Mouse (Mus musculus) C2C12 (cell line): ENCODE results near the gene Cacna1a. TPM values are rescaled to one million over a fixed set of nuclear protein-coding genes. Genes with fewer than 3 reads are reported as not detected.
A peak's percentile ranks its signal among the peaks of the same experiment; 100 is the strongest.

Experiments
- H3K27me3 ChIP-seq: one replicate; pipeline ENCODE4 v1.6.1; 2011; ENCODE audit not compliant: control insufficient read depth, insufficient read depth, insufficient read length
- H3K36me3 ChIP-seq: one replicate; pipeline ENCODE4 v1.6.1; 2011; ENCODE audit not compliant: control insufficient read depth, insufficient read depth
- H3K4me3 ChIP-seq: one replicate; pipeline ENCODE4 v1.5.1; 2011; ENCODE audit warnings: mild to moderate bottlenecking, control low read depth; ENCODE audit not compliant: poor library complexity, insufficient read depth, severe bottlenecking
- H3K79me2 ChIP-seq: one replicate; pipeline ENCODE4 v1.6.1; 2011; ENCODE audit not compliant: control insufficient read depth, insufficient read depth
- H3K79me3 ChIP-seq: one replicate; pipeline ENCODE4 v1.6.1; 2011; ENCODE audit warnings: low read depth, control low read depth
- H3ac ChIP-seq: one replicate; pipeline ENCODE3; 2011; ENCODE audit warnings: low read depth; ENCODE audit not compliant: control insufficient read depth, insufficient read length
- CEBPB ChIP-seq: IDR thresholded peaks from one replicate; pipeline ENCODE4 v1.6.1; 2011; ENCODE audit warnings: low read depth, mild to moderate bottlenecking, control low read depth, moderate library complexity
- CTCF ChIP-seq: IDR thresholded peaks from one replicate; pipeline ENCODE4 v1.5.1; 2011; ENCODE audit not compliant: control insufficient read depth, insufficient read depth, insufficient read length
- FOSL1 ChIP-seq: IDR thresholded peaks from one replicate; pipeline ENCODE4 v1.8.0; 2011; ENCODE audit warnings: mild to moderate bottlenecking, low read length; ENCODE audit not compliant: poor library complexity, insufficient read depth, severe bottlenecking
- MAX ChIP-seq: IDR thresholded peaks from one replicate; pipeline ENCODE4 v1.6.1; 2011; ENCODE audit warnings: mild to moderate bottlenecking, control low read depth
- MYOD1 ChIP-seq: IDR thresholded peaks from one replicate; pipeline ENCODE4 v1.6.1; 2011; ENCODE audit warnings: low read depth; ENCODE audit not compliant: control insufficient read depth, insufficient read length
- MYOG ChIP-seq: IDR thresholded peaks from one replicate; pipeline ENCODE4 v1.6.1; 2011; ENCODE audit not compliant: control insufficient read depth, insufficient read length; ENCODE audit errors: extremely low read depth
- USF1 ChIP-seq: IDR thresholded peaks from one replicate; pipeline ENCODE4 v1.6.1; 2011; ENCODE audit warnings: low read depth, mild to moderate bottlenecking, control low read depth, moderate library complexity
- polyA plus RNA-seq: library from polyadenylated mRNA; unstranded; fragments of >200 nt; fragmentation: generic; extraction: Trizol; gene quantifications from one replicate; pipeline ENCODE4 v1.2.1, GENCODE M21; 2012; ENCODE audit warnings: missing spikeins

Gene Cacna1a
- polyA plus RNA-seq, 1 experiment: 3.1 TPM

DNA sequence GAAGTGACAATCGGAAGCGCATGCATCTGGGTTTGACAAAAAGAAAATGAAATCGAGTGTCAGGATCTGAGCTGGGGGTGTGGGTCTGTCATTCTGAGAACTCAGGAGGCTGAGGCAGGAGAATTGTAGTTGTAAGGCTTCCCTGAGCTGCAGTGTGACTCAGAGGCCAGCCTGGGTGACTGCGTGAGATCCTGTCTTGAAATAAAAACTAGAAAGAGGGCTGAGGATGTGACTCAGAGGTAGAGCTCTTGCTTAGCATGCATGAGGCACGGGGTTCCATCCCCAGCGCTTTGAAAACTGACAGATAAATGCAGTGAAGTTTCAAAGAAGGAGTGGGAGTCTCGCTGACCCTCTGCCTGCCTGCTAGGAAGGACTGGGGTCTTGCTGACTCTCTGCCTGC, 70.6 kb downstream of the Cacna1a start:
- Histone ChIP-seq H3K27me3 (no peaks in the 10 kb centered on the region), H3K79me2 (no peaks in the 10 kb centered on the region), H3ac (no peak overlapping the region), H3K36me3 (no peaks in the 10 kb centered on the region), H3K4me3 (no peak overlapping the region), H3K79me3 (no peaks in the 10 kb centered on the region)
- TF ChIP-seq MYOD1 (no peak), CEBPB (no peak), MYOG (no peak), MAX (no peak), USF1 (no peak), FOSL1 (no peak), CTCF (no peak)

DNA sequence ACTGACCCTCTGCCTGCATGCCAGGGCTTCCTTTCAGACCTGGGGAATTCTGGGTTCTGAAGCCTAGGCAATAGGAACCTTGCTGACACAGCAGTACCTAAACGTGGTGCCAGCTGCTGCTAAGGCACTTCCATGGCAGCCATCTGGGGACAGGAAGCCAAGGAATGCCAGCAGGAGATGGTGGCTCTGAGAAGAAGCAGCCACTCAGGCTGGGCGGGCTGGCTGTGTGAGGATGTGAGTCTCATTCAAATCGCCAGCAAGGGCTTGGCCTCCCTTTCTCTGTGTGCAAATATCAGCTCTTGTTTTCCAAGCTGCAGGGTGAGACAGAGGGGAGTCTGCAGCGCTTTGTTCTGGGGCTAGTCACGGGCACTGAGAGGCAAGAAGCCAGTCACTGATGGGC, 71.0 kb downstream of the Cacna1a start:
- no peak overlapping the region for H3K4me3 ChIP-seq
- no peaks in the 10 kb centered on the region for H3K27me3 ChIP-seq
- H3K36me3 ChIP-seq: no peaks in the 10 kb centered on the region
- no peak overlapping the region for H3ac ChIP-seq
- H3K79me2 ChIP-seq: no peaks in the 10 kb centered on the region
- no peaks in the 10 kb centered on the region for H3K79me3 ChIP-seq
- TF ChIP-seq MAX: no peak
- no peak for TF ChIP-seq MYOD1
- no peak for TF ChIP-seq MYOG
- no peak for TF ChIP-seq FOSL1
- no peak for TF ChIP-seq USF1
- TF ChIP-seq CTCF: no peak
- no peak for TF ChIP-seq CEBPB

DNA sequence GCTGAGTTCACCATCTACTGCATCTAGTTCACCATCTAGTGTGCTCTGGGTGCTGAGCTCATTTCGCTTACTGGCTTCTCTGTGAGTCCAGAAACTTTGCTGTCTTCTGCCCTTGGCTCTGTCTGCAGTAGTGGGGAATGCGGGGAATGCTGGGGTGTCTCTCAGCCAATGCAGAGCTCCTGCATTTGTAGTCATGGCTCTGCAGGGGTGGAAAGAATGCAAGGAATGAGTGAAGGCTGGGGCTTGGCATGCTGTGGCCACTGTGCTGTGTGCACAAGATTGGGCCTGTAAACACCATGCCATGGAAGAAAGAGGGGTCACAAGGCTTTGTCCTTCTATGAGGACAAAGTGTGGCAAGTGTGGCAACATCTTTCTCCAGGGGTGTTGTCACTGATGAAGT, 72.5 kb downstream of the Cacna1a start:
- no peak overlapping the region for H3ac ChIP-seq
- H3K27me3 ChIP-seq: no peaks in the 10 kb centered on the region
- no peaks in the 10 kb centered on the region for H3K79me2 ChIP-seq
- TF ChIP-seq USF1 (no peak), MAX (no peak), MYOG (no peak), CEBPB (no peak), FOSL1 (no peak), CTCF (no peak), MYOD1 (no peak)
- H3K79me3 ChIP-seq: no peaks in the 10 kb centered on the region
- no peak overlapping the region for H3K4me3 ChIP-seq
- no peaks in the 10 kb centered on the region for H3K36me3 ChIP-seq

DNA sequence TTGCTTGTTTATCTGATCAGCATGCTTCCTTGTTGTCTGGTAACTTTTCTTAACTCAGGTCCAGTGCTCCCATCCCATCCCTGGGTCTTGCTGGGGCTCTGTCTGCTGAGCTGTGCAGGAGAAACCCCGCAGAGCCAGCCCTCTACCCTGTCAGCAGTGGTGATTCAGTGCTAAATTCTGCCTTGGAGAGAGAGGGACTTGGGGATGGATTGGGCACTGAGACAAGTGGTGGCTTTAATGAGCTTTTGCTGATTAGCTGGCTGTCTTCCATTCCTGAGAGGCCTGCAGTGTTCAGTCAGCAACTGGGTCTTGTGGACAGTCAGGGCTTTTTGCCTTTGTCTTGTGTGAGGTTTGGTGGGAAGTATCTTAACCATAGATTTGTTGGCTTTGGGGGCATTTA, 78.7 kb downstream of the Cacna1a start:
- Histone ChIP-seq H3ac (no peak overlapping the region), H3K27me3 (no peaks in the 10 kb centered on the region), H3K4me3 (no peak overlapping the region), H3K79me3 (no peaks in the 10 kb centered on the region), H3K36me3 (no peaks in the 10 kb centered on the region), H3K79me2 (no peaks in the 10 kb centered on the region)
- no peak for TF ChIP-seq CEBPB
- no peak for TF ChIP-seq CTCF
- TF ChIP-seq MYOD1: no peak
- TF ChIP-seq MAX: no peak
- TF ChIP-seq MYOG: no peak
- no peak for TF ChIP-seq USF1
- TF ChIP-seq FOSL1: no peak

DNA sequence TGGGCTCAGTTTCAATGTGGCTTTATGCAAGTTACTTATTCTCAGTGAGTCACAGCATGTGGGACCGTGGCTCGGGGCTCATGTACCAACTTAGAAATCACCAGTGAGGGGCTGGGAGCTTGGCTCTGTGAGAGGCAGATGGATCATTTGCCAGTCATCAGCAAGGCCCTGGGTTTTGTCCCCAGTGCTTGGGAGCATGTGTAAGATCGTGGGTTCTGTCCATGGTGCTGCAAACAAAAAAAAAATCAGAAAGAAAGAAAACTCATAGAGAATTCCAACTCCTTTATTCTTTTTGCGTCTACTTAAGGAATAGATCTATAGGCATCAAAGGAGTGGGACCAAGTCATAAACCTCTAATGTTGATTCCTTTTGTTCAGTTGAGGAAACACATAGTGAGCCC, 80.8 kb downstream of the Cacna1a start:
- Histone ChIP-seq H3K79me3 (no peaks in the 10 kb centered on the region), H3K79me2 (no peaks in the 10 kb centered on the region), H3ac (no peak overlapping the region), H3K27me3 (no peaks in the 10 kb centered on the region), H3K4me3 (no peak overlapping the region), H3K36me3 (no peaks in the 10 kb centered on the region)
- TF ChIP-seq CEBPB: no peak
- TF ChIP-seq FOSL1: no peak
- TF ChIP-seq USF1: no peak
- TF ChIP-seq MAX: no peak
- TF ChIP-seq MYOG: no peak
- no peak for TF ChIP-seq CTCF
- no peak for TF ChIP-seq MYOD1

DNA sequence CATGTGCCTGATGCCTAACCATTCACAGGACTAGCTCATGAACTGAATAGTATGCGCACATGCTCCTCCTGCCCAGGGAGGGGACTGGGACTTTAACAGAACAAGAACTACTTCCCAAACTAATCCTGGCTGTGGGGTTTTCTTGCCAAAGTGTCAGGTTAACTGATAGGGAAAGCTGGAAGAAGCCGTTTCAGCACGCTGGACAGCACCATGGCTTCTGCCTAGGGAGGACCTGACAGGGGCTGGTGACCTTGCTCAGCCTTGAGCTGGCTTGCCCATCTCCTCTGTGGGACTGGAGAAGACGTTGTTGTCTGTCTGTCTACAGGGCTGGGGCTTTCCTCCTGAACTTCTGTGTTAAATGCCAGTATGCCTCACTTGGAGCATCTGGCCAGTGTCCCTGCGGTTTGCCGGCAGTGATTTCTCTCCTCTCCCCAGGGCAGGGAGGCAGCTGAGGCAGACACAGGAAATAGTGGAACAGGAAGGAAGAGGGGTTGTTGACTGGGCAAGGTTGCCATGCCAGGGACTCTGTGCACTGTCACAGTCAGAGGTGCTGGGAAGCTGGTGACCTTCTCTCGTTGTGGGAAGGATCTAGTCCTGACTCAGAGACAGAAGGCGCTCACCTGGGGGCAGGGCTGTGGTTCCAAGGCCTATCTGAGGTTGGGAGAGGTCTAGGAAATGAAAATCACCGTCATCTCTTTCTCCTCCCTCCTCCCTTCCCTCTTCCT, 83.2 kb downstream of the Cacna1a start:
- Histone ChIP-seq H3K79me2 (no peaks in the 10 kb centered on the region), H3K79me3 (no peaks in the 10 kb centered on the region), H3K4me3 (no peak overlapping the region), H3K36me3 (no peaks in the 10 kb centered on the region), H3ac (no peak overlapping the region), H3K27me3 (no peaks in the 10 kb centered on the region)
- TF ChIP-seq MAX (peak; percentile 44), CTCF (no peak)
